In genomic region chr19:8883616-8884015, GRCm38 (mm10) we compare ENCODE assay signal across 26 mouse cellular contexts. TPM values are rescaled to one million over a fixed set of nuclear protein-coding genes. Genes with fewer than 3 reads are reported as not detected.
"Had no signal": no experiment of that assay in that cellular context is flagged by ENCODE, and none has a peak within 500 bp of the region (broad histone marks: within the 10 kb centered on the region; RNA-seq: fewer than 3 reads in every experiment).

TSS of gene Lbhd1 (plus strand) at chr19:8883732.
TSS of gene Gm49403 (plus strand) at chr19:8883930.

- DNase-seq: right cerebral cortex, adult 18-20 months; right cerebral cortex, postnatal 14 days; right cerebral cortex, postnatal 25 days; right cerebral cortex, postnatal 4 days; spleen, adult 18-20 months; thymus, adult 18-20 months; thymus, adult 2 months; thymus, postnatal 14 days; thymus, postnatal 25 days; thymus, postnatal 36 days; thymus, postnatal 4 days had no signal

RNA-seq across cellular contexts. Expression of gene Gm49403, which starts in this region (rescaled TPM):
- total RNA-seq: neutrophil, adult 5-6 weeks had no signal
- polyA plus RNA-seq: neural tube, embryonic 11.5 days; neural tube, embryonic 12.5 days; neural tube, embryonic 13.5 days; neural tube, embryonic 14.5 days; neural tube, embryonic 15.5 days; small intestine, adult 2 months; spleen, adult 2 months; stomach, embryonic 14.5 days; stomach, embryonic 15.5 days; stomach, embryonic 16.5 days; stomach, postnatal 0 days; testis, adult 2 months; thymus, adult 2 months; thymus, postnatal 0 days; urinary bladder, adult 2 months had no signal
